Mouse (Mus musculus) gastrocnemius, adult 8-10 months (tissue): ENCODE data around the gene Prkag2. TPM values are rescaled to one million over a fixed set of nuclear protein-coding genes. Genes with fewer than 3 reads are reported as not detected.

Experiments used
- DNase-seq, 2 experiments: peaks; one replicate each; pipeline ENCODE4 v3.0.0; 2022; ENCODE audit warnings: low spot score in 2 of 2
- total RNA-seq, 4 experiments: library from RNA; stranded (reverse); gene quantifications; 2 replicates each; pipeline ENCODE4 v1.2.4; 2022

The Prkag2 gene
- total RNA-seq, 4 experiments from 2014 or later, result 8.2 to 10.7 (median 9.1) TPM

- DNase-seq, result peak; percentile 15 to 20
These were observed 99.0 kb downstream of the Prkag2 start for GRCm38 (mm10) chr5:25001391-25001794.

- no peak for DNase-seq
These were observed 101.1 kb downstream of the Prkag2 start for GRCm38 (mm10) chr5:24999351-24999750.

- DNase-seq, result peak; percentile 20 to 30
These were observed 104.8 kb downstream of the Prkag2 start for GRCm38 (mm10) chr5:24995576-24996100.

GRCm38 (mm10) chr5:24993190-24993589 lies 107.3 kb downstream of the Prkag2 start:
- no peak for DNase-seq

- no peak for DNase-seq
These were observed 108.9 kb downstream of the Prkag2 start for GRCm38 (mm10) chr5:24991575-24991974.

GRCm38 (mm10) chr5:24990460-24990859 lies 110.0 kb downstream of the Prkag2 start:
- no peak for DNase-seq

- no peak for DNase-seq
These were observed 110.8 kb downstream of the Prkag2 start for GRCm38 (mm10) chr5:24989683-24990082.

- DNase-seq, result no peak
These were observed 113.5 kb downstream of the Prkag2 start for GRCm38 (mm10) chr5:24986956-24987355.

- no peak for DNase-seq
These were observed 114.1 kb downstream of the Prkag2 start for GRCm38 (mm10) chr5:24986204-24986940.

- no peak for DNase-seq
These were observed 114.8 kb downstream of the Prkag2 start for GRCm38 (mm10) chr5:24985434-24986176.

GRCm38 (mm10) chr5:24984157-24984556 lies 116.3 kb downstream of the Prkag2 start:
- DNase-seq, result no peak

GRCm38 (mm10) chr5:24983539-24983938 lies 116.9 kb downstream of the Prkag2 start:
- DNase-seq, result no peak

GRCm38 (mm10) chr5:24982258-24982657 lies 118.2 kb downstream of the Prkag2 start:
- no peak for DNase-seq

GRCm38 (mm10) chr5:24981765-24982164 lies 118.7 kb downstream of the Prkag2 start:
- DNase-seq, result no peak

- no peak for DNase-seq
These were observed 120.5 kb downstream of the Prkag2 start for GRCm38 (mm10) chr5:24979968-24980345.

- DNase-seq, result no peak
These were observed 121.0 kb downstream of the Prkag2 start for GRCm38 (mm10) chr5:24979312-24979967.

- no peak for DNase-seq
These were observed 123.5 kb downstream of the Prkag2 start for GRCm38 (mm10) chr5:24976907-24977306.

- DNase-seq, result peak in 1 of 2 experiments; percentile 37
These were observed 124.2 kb downstream of the Prkag2 start for GRCm38 (mm10) chr5:24976236-24976635.

- no peak for DNase-seq
These were observed 125.3 kb downstream of the Prkag2 start for GRCm38 (mm10) chr5:24975100-24975499.

- no peak for DNase-seq
These were observed 126.7 kb downstream of the Prkag2 start for GRCm38 (mm10) chr5:24973672-24974225.

GRCm38 (mm10) chr5:24973228-24973627 lies 127.2 kb downstream of the Prkag2 start:
- peak; percentile 74 to 82 for DNase-seq
